Mouse (Mus musculus): ENCODE measurements around the gene Gm10912.

DNA sequence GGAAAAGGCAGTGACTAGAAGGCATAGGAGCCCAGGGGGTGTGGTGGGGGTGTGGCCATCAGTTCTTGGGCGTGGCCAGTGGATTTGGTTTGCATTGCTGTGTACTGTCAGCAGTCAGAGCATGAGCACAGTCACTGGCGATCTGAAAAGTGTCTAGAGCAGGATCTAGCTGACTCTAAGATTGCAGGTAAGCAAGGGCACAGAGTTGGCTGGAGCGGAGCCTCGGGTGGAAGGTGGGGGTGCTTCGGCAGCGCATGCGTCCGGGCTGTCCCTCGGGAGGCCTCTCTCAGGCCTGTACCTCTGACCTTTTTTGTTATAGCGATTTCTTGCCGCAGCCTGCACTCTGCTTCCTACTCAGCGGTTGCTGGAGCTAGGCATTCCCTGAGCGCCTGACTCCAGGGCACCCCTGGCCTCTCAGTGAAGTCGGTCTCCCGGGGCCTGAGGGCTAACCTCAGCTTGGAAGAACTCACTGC lies 30.2 kb downstream of the Gm10912 start, which contains the start of gene Cd59a:
- TF ChIP-seq GATA1 (IDR thresholded peaks at IDR 0.05; ENCODE audit: borderline replicate concordance, low read length), result no peak
- TF ChIP-seq FLI1 (IDR thresholded peaks at IDR 0.05; ENCODE audit: low read length), result no peak
